Mouse (Mus musculus) brain, adult 2 months (tissue): ENCODE measurements at regions not wholly inside any gene's neighbourhood (a gene's known extent, or its start where the extent isn't known, plus 50 kb on each side); places are given as distances from the start of the nearest gene placed in this dataset.
A peak's percentile ranks its signal among the peaks of the same experiment; 100 is the strongest.

Experiments used
- DNase-seq: peaks from one replicate; pipeline ENCODE4 v3.0.0; 2011; ENCODE audit warnings: low read depth, low spot score

- peak; percentile 42 for DNase-seq
Measured at GRCm38 (mm10) chr1:43367151-43367895, 77.1 kb upstream of the Nck2 start.

DNA sequence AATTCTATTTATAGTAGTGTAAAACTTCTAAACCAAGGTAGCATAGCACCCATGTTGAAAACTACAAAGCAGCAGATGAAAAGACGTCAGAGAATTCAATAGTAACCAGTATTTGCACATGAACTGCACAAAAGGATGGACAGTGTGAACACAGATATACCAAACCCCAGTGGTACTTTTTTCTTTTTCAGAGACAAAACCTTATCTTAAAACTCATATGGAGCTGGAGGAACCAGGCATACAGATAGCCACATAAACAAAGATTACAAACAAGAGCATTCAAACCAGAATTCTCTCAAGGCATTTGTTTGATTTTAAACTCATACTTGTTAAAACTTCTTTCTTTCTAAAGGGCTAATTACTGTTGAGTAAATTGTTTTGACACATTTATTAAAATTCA is 72.5 kb upstream of the Nck2 start:
- no peak for DNase-seq

DNA sequence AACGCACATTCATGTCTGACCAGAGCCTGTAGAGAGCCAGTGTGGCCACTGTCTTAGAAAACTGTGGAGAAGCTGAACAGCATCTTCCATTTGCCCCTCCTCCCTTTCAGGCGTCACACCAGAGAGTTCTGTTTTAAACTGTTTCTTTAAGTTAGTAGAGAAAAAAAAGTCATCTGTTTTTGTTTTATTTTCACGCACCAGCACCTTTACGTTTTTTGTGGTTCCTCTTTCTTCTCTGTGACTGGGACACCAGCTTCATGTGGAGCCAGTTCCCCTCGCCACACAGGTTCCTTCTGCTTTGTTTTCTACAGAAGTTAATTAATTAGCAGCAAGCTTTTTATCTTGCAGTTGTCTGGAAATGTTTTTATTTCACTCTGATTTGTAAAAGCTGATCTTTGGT is 69.4 kb upstream of the Nck2 start:
- no peak for DNase-seq

DNA sequence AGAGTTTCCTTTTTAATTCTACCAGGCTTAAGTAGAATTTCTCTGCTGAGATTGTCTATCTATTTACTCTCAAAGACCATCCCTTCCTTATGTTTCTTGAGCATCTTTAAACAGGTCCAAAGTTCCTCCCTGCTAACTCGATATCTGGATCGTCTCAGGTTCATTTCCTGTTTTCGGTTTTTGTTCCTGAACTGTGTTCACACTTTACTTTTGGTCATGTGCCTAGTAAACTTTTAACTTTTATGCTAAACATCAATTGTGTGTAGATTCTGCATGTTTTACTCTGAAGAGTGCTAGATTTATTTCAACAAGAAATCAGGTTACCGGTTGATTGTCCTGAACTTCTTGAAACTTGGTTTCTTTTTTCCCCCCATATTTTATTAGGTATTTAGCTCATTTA is 68.5 kb upstream of the Nck2 start:
- DNase-seq: no peak

GRCm38 (mm10) chr1:43377491-43378263 is 66.7 kb upstream of the Nck2 start:
- no peak for DNase-seq

- DNase-seq: no peak
Measured at GRCm38 (mm10) chr1:43385008-43385407, 59.4 kb upstream of the Nck2 start.

DNA sequence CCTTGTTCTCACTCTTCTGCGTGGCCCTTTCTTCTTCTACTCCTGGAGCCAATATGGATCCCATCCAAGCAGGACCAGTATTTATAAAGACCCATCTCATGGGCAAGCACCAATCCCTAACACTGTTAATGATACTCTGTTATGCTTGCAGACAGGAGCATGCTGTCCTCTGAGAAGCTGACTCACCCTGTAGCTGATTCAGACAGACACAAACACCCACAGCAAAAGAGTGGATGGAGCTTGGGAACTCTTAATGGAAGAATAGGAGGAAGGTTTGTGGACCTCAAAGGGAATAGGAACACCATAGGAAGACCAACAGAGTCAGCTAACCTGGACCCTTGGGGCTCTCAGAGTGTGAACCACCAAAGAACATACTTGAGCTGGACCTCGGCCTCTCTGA is 50.3 kb upstream of the Nck2 start:
- peak; percentile 73 for DNase-seq
